In the genomic region with DNA sequence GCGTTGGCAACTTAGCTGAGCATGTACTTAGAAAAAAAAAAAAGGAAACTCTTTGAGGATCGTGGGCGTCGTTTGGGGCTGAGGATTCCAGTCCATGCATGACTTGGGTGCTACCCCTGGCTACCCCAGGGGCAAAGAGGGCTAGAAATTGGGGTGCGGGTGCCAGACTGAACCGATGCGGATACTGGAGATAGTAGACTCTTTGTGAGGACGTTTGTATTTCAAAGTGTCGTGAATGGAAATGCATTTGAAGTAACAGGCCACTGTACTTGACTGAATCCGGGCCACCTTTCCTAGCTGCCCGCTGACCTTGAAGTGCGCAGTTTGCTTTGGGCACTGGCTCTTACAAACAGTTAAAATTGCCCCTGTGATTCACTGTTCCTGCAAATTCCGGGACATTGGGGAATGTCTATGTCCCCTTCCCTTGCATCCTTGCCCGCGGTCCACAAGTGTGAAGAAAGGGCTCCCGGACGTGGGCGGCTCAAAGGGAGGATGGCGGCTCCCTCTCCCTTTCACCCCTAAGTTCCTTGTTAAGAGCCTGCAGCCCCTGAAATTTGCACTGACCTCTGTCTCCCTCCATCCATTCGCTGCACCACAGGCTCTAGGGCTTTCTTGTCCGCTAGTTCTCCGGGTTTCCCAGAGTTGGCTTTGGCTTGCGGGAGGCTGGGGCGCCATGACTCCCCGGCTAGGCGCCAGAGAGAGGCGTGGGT, we compare ENCODE assay signal across 18 mouse cellular contexts. TPM values are rescaled to one million over a fixed set of nuclear protein-coding genes. Genes with fewer than 3 reads are reported as not detected.
A peak's percentile ranks its signal among the peaks of the same experiment; 100 is the strongest.
DNase-seq lines count a peak whose midpoint lies in the region; ATAC-seq and TF ChIP-seq lines count a peak whose summit lies in the region.
"Had no signal": no experiment of that assay in that cellular context is flagged by ENCODE, and none has a peak within 500 bp of the region (broad histone marks: within the 10 kb centered on the region; RNA-seq: fewer than 3 reads in every experiment).

No protein-coding gene starts in this region.

- 2% methylated on average over 27 of the region's 27 CpGs for WGBS in forebrain, embryonic 11.5 days
- WGBS in forebrain, embryonic 13.5 days: 2% methylated on average over 27 of the region's 27 CpGs
- 2% methylated on average over 27 of the region's 27 CpGs for WGBS in kidney, embryonic 16.5 days
- 2% methylated on average over 27 of the region's 27 CpGs for WGBS in intestine, postnatal 0 days
- WGBS in neural tube, embryonic 13.5 days: under 1% methylated on average over 27 of the region's 27 CpGs

- no peak for ATAC-seq in forebrain, embryonic 11.5 days (replicated peaks; ENCODE audit: low FRiP score)
- no peak for ATAC-seq in forebrain, embryonic 13.5 days
- no peak for ATAC-seq in kidney, embryonic 16.5 days (ENCODE audit: low FRiP score, low TSS enrichment)
- no peak for ATAC-seq in intestine, postnatal 0 days
- ATAC-seq in neural tube, embryonic 13.5 days (ENCODE audit: low read depth): no peak
- ATAC-seq: liver, postnatal 0 days had no signal

- no peak overlapping the region for H3K4me3 ChIP-seq in forebrain, embryonic 11.5 days (ENCODE audit: low read depth, low read length)
- H3K4me3 ChIP-seq in forebrain, embryonic 13.5 days: no peak overlapping the region
- H3K4me3 ChIP-seq in kidney, embryonic 16.5 days (ENCODE audit: low read length): peak overlapping the region; percentile 64
- 0 out of 2 replicates have a peak overlapping the region, but pooled peaks have one; percentile 9 for H3K4me3 ChIP-seq in intestine, postnatal 0 days (ENCODE audit: low read depth, low read length)
- peak overlapping the region; percentile 33 for H3K4me3 ChIP-seq in neural tube, embryonic 13.5 days
- H3K4me3 ChIP-seq: heart, adult 2 months had no signal

- no peak overlapping the region for H3K4me2 ChIP-seq in forebrain, embryonic 11.5 days (ENCODE audit: low read depth, low read length, severe bottlenecking)
- H3K4me2 ChIP-seq in forebrain, embryonic 13.5 days: no peak overlapping the region
- H3K4me2 ChIP-seq in kidney, embryonic 16.5 days (replicated peaks; ENCODE audit: low read depth, low read length): peak overlapping the region; percentile 59
- H3K4me2 ChIP-seq in intestine, postnatal 0 days (replicated peaks; ENCODE audit: low read depth): no peak overlapping the region
- H3K4me2 ChIP-seq in neural tube, embryonic 13.5 days: peak overlapping the region; percentile 54

- no peak for TF ChIP-seq CTCF in intestine, postnatal 0 days (IDR thresholded peaks at IDR 0.05; ENCODE audit: low read depth)

- peaks cover 3% of the 10 kb centered on the region; the same call in 1 of the 2 replicates for H3K4me1 ChIP-seq in forebrain, embryonic 11.5 days (replicated peaks; ENCODE audit: control insufficient read depth, insufficient read depth, low read length)
- peaks cover 12% of the 10 kb centered on the region for H3K4me1 ChIP-seq in forebrain, embryonic 13.5 days
- peaks cover 8% of the 10 kb centered on the region; the same call in 1 of the 2 replicates for H3K4me1 ChIP-seq in kidney, embryonic 16.5 days (ENCODE audit: insufficient read depth, low read length)
- H3K4me1 ChIP-seq in intestine, postnatal 0 days (replicated peaks; ENCODE audit: control insufficient read depth, insufficient read depth, low read length): no peaks in the 10 kb centered on the region
- peaks cover 21% of the 10 kb centered on the region for H3K4me1 ChIP-seq in neural tube, embryonic 13.5 days (replicated peaks)

- peak; percentile 53 for DNase-seq in forebrain, embryonic 11.5 days (ENCODE audit: low spot score)
- DNase-seq in kidney, postnatal 14 days: no peak
- no peak for DNase-seq in ovary, postnatal 10 days (ENCODE audit: low spot score)
- no peak for DNase-seq in left cerebral cortex, adult 8-10 months (ENCODE audit: low spot score in 2 of 2)
- DNase-seq: liver, postnatal 0 days; thymus, postnatal 36 days had no signal

- H3K9ac ChIP-seq in forebrain, embryonic 11.5 days (ENCODE audit: low read length): no peak overlapping the region
- no peak overlapping the region for H3K9ac ChIP-seq in forebrain, embryonic 13.5 days
- H3K9ac ChIP-seq in kidney, embryonic 16.5 days (replicated peaks; ENCODE audit: low read length): peak overlapping the region; percentile 80
- H3K9ac ChIP-seq in intestine, postnatal 0 days (ENCODE audit: low read depth, low read length): no peak overlapping the region
- peak overlapping the region; percentile 73 for H3K9ac ChIP-seq in neural tube, embryonic 13.5 days
- H3K9ac ChIP-seq: liver, postnatal 0 days had no signal

- no peaks in the 10 kb centered on the region for H3K36me3 ChIP-seq in forebrain, embryonic 11.5 days (ENCODE audit: control insufficient read depth, insufficient read depth, low read length)
- no peaks in the 10 kb centered on the region for H3K36me3 ChIP-seq in forebrain, embryonic 13.5 days (ENCODE audit: poor library complexity, severe bottlenecking)
- no peaks in the 10 kb centered on the region; the same call in 1 of the 2 replicates for H3K36me3 ChIP-seq in kidney, embryonic 16.5 days (ENCODE audit: insufficient read depth, low read length)
- no peaks in the 10 kb centered on the region for H3K36me3 ChIP-seq in intestine, postnatal 0 days (ENCODE audit: control insufficient read depth, insufficient read depth)
- H3K36me3 ChIP-seq in neural tube, embryonic 13.5 days: no peaks in the 10 kb centered on the region

- H3K9me3 ChIP-seq in forebrain, embryonic 11.5 days (ENCODE audit: control insufficient read depth, low read length): no peaks in the 10 kb centered on the region
- H3K9me3 ChIP-seq in forebrain, embryonic 13.5 days (replicated peaks): no peaks in the 10 kb centered on the region
- H3K9me3 ChIP-seq in kidney, embryonic 16.5 days (ENCODE audit: low read length): no peaks in the 10 kb centered on the region
- H3K9me3 ChIP-seq in intestine, postnatal 0 days (ENCODE audit: control insufficient read depth): no peaks in the 10 kb centered on the region
- no peaks in the 10 kb centered on the region for H3K9me3 ChIP-seq in neural tube, embryonic 13.5 days

- H3K27me3 ChIP-seq in forebrain, embryonic 11.5 days (ENCODE audit: control insufficient read depth, insufficient read depth, low read length): peaks cover 93% of the 10 kb centered on the region
- peaks cover 97% of the 10 kb centered on the region for H3K27me3 ChIP-seq in forebrain, embryonic 13.5 days
- H3K27me3 ChIP-seq in kidney, embryonic 16.5 days (ENCODE audit: insufficient read depth, low read length): peaks cover 3% of the 10 kb centered on the region; the same call in 1 of the 2 replicates
- H3K27me3 ChIP-seq in intestine, postnatal 0 days (replicated peaks; ENCODE audit: control insufficient read depth, insufficient read depth, low read length): peaks cover 97% of the 10 kb centered on the region
- peaks cover 93% of the 10 kb centered on the region for H3K27me3 ChIP-seq in neural tube, embryonic 13.5 days

- H3K27ac ChIP-seq in forebrain, embryonic 11.5 days (ENCODE audit: low read depth, low read length): no peak overlapping the region
- H3K27ac ChIP-seq in forebrain, embryonic 13.5 days: no peak overlapping the region
- peak overlapping the region; percentile 87 for H3K27ac ChIP-seq in kidney, embryonic 16.5 days (ENCODE audit: low read length)
- no peak overlapping the region for H3K27ac ChIP-seq in intestine, postnatal 0 days (ENCODE audit: low read depth, low read length)
- peak overlapping the region; percentile 71 for H3K27ac ChIP-seq in neural tube, embryonic 13.5 days (replicated peaks)
- H3K27ac ChIP-seq: heart, adult 2 months had no signal

RNA-seq across cellular contexts. Expression of a gene that starts 4.6 kb away (rescaled TPM):
- polyA plus RNA-seq in forebrain, embryonic 11.5 days (2014; fragmentation: Nextera tagmentation; extraction: Ambion mirVana): not detected in 2 replicates
- not detected in 2 replicates for polyA plus RNA-seq in forebrain, embryonic 13.5 days (2015; fragmentation: Nextera tagmentation; extraction: Ambion mirVana)
- polyA plus RNA-seq in kidney, embryonic 16.5 days (2015; fragmentation: Nextera tagmentation; extraction: Ambion mirVana): 33.5 and 38.5 TPM in 2 replicates
- 0.10 and 1.6 TPM in 2 replicates for polyA plus RNA-seq in intestine, postnatal 0 days (2015; fragmentation: Nextera tagmentation; extraction: Ambion mirVana)
- 87.2 and 132 TPM in 2 replicates for polyA plus RNA-seq in neural tube, embryonic 13.5 days (2015; fragmentation: Nextera tagmentation; extraction: Ambion mirVana)
- total RNA-seq in left cerebral cortex, adult 8-10 months (2022): not detected
- total RNA-seq: adrenal gland, postnatal 36 days; common myeloid progenitor, adult 5-6 weeks; heart, adult 2 months; hematopoietic stem cell, adult 5-6 weeks; left cerebral cortex, postnatal 10 days had no signal
- polyA plus RNA-seq: frontal cortex, adult 2 months; heart, adult 2 months; liver, postnatal 0 days; small intestine, adult 2 months had no signal

RNA-seq across cellular contexts. Expression of a gene that starts 7.8 kb away (rescaled TPM):
- polyA plus RNA-seq in forebrain, embryonic 11.5 days (2014; fragmentation: Nextera tagmentation; extraction: Ambion mirVana): not detected in 2 replicates
- polyA plus RNA-seq in forebrain, embryonic 13.5 days (2015; fragmentation: Nextera tagmentation; extraction: Ambion mirVana): not detected in 2 replicates
- polyA plus RNA-seq in kidney, embryonic 16.5 days (2015; fragmentation: Nextera tagmentation; extraction: Ambion mirVana): 13.9 and 17.9 TPM in 2 replicates
- polyA plus RNA-seq in intestine, postnatal 0 days (2015; fragmentation: Nextera tagmentation; extraction: Ambion mirVana): 0.64 TPM in 1 of 2 replicates, not detected in the other
- polyA plus RNA-seq in neural tube, embryonic 13.5 days (2015; fragmentation: Nextera tagmentation; extraction: Ambion mirVana): 4.0 and 6.5 TPM in 2 replicates
- not detected for total RNA-seq in left cerebral cortex, adult 8-10 months (2022)
- total RNA-seq: adrenal gland, postnatal 36 days; common myeloid progenitor, adult 5-6 weeks; heart, adult 2 months; hematopoietic stem cell, adult 5-6 weeks; left cerebral cortex, postnatal 10 days had no signal
- polyA plus RNA-seq: frontal cortex, adult 2 months; heart, adult 2 months; liver, postnatal 0 days; small intestine, adult 2 months; stomach, embryonic 16.5 days had no signal

RNA-seq across cellular contexts. Expression of a gene that starts 10.4 kb away (rescaled TPM):
- polyA plus RNA-seq in forebrain, embryonic 11.5 days (2014; fragmentation: Nextera tagmentation; extraction: Ambion mirVana): not detected in 2 replicates
- polyA plus RNA-seq in forebrain, embryonic 13.5 days (2015; fragmentation: Nextera tagmentation; extraction: Ambion mirVana): not detected in 2 replicates
- polyA plus RNA-seq in kidney, embryonic 16.5 days (2015; fragmentation: Nextera tagmentation; extraction: Ambion mirVana): 38.2 and 38.4 TPM in 2 replicates
- polyA plus RNA-seq in intestine, postnatal 0 days (2015; fragmentation: Nextera tagmentation; extraction: Ambion mirVana): 0.64 and 1.6 TPM in 2 replicates
- 27.7 and 42.7 TPM in 2 replicates for polyA plus RNA-seq in neural tube, embryonic 13.5 days (2015; fragmentation: Nextera tagmentation; extraction: Ambion mirVana)
- not detected for total RNA-seq in left cerebral cortex, adult 8-10 months (2022)
- total RNA-seq: common myeloid progenitor, adult 5-6 weeks; hematopoietic stem cell, adult 5-6 weeks; left cerebral cortex, postnatal 10 days had no signal
- polyA plus RNA-seq: liver, postnatal 0 days had no signal

RNA-seq across cellular contexts. Expression of a gene that starts 12.3 kb away (rescaled TPM):
- polyA plus RNA-seq in forebrain, embryonic 11.5 days (2014; fragmentation: Nextera tagmentation; extraction: Ambion mirVana): not detected in 2 replicates
- not detected in 2 replicates for polyA plus RNA-seq in forebrain, embryonic 13.5 days (2015; fragmentation: Nextera tagmentation; extraction: Ambion mirVana)
- 4.5 and 4.7 TPM in 2 replicates for polyA plus RNA-seq in kidney, embryonic 16.5 days (2015; fragmentation: Nextera tagmentation; extraction: Ambion mirVana)
- 0.12 TPM in 1 of 2 replicates, not detected in the other for polyA plus RNA-seq in intestine, postnatal 0 days (2015; fragmentation: Nextera tagmentation; extraction: Ambion mirVana)
- polyA plus RNA-seq in neural tube, embryonic 13.5 days (2015; fragmentation: Nextera tagmentation; extraction: Ambion mirVana): 0.50 and 1.7 TPM in 2 replicates
- not detected for total RNA-seq in left cerebral cortex, adult 8-10 months (2022)
- total RNA-seq: adrenal gland, postnatal 36 days; common myeloid progenitor, adult 5-6 weeks; heart, adult 2 months; hematopoietic stem cell, adult 5-6 weeks; left cerebral cortex, postnatal 10 days had no signal
- polyA plus RNA-seq: frontal cortex, adult 2 months; heart, adult 2 months; liver, postnatal 0 days; small intestine, adult 2 months had no signal

RNA-seq across cellular contexts. Expression of a gene that starts 17.3 kb away (rescaled TPM):
- polyA plus RNA-seq in forebrain, embryonic 11.5 days (2014; fragmentation: Nextera tagmentation; extraction: Ambion mirVana): not detected in 2 replicates
- not detected in 2 replicates for polyA plus RNA-seq in forebrain, embryonic 13.5 days (2015; fragmentation: Nextera tagmentation; extraction: Ambion mirVana)
- 41.0 and 45.6 TPM in 2 replicates for polyA plus RNA-seq in kidney, embryonic 16.5 days (2015; fragmentation: Nextera tagmentation; extraction: Ambion mirVana)
- polyA plus RNA-seq in intestine, postnatal 0 days (2015; fragmentation: Nextera tagmentation; extraction: Ambion mirVana): 2.2 and 2.7 TPM in 2 replicates
- polyA plus RNA-seq in neural tube, embryonic 13.5 days (2015; fragmentation: Nextera tagmentation; extraction: Ambion mirVana): 17.4 and 22.8 TPM in 2 replicates
- not detected for total RNA-seq in left cerebral cortex, adult 8-10 months (2022)
- total RNA-seq: common myeloid progenitor, adult 5-6 weeks; hematopoietic stem cell, adult 5-6 weeks; left cerebral cortex, postnatal 10 days had no signal
- polyA plus RNA-seq: liver, postnatal 0 days had no signal

Comparison
In these comparisons a context has a peak if more than half of its experiments do, and no peak if none do; other contexts are left out.
1. H3K27ac ChIP-seq: peak in kidney, embryonic 16.5 days (single experiment) and neural tube, embryonic 13.5 days (single experiment); none in forebrain, embryonic 11.5 days (single experiment), forebrain, embryonic 13.5 days (single experiment) and intestine, postnatal 0 days (single experiment).
2. H3K4me2 ChIP-seq: peak in kidney, embryonic 16.5 days (single experiment) and neural tube, embryonic 13.5 days (single experiment); none in forebrain, embryonic 11.5 days (single experiment), forebrain, embryonic 13.5 days (single experiment) and intestine, postnatal 0 days (single experiment).
3. H3K4me3 ChIP-seq: peak in kidney, embryonic 16.5 days (single experiment), intestine, postnatal 0 days (single experiment) and neural tube, embryonic 13.5 days (single experiment); none in forebrain, embryonic 11.5 days (single experiment) and forebrain, embryonic 13.5 days (single experiment).
4. H3K9ac ChIP-seq: peak in kidney, embryonic 16.5 days (single experiment) and neural tube, embryonic 13.5 days (single experiment); none in forebrain, embryonic 11.5 days (single experiment), forebrain, embryonic 13.5 days (single experiment) and intestine, postnatal 0 days (single experiment).
5. RNA of a gene that starts 4.6 kb away (polyA plus RNA-seq): 87.2 to 132 TPM in neural tube, embryonic 13.5 days and 33.5 to 38.5 TPM in kidney, embryonic 16.5 days; 0.10 to 1.6 TPM in intestine, postnatal 0 days, not detected in forebrain, embryonic 11.5 days and not detected in forebrain, embryonic 13.5 days; every median in the first group is over 10 times any median in the second.
6. RNA of a gene that starts 10.4 kb away (polyA plus RNA-seq): 27.7 to 42.7 TPM in neural tube, embryonic 13.5 days and 38.2 to 38.4 TPM in kidney, embryonic 16.5 days; 0.64 to 1.6 TPM in intestine, postnatal 0 days, not detected in forebrain, embryonic 11.5 days and not detected in forebrain, embryonic 13.5 days; every median in the first group is over 10 times any median in the second.